Mouse (Mus musculus): ENCODE results near the gene Setdb1.

GRCm38 (mm10) chr3:95357746-95358145 is 744 bp upstream of the Setdb1 start:
- TF ChIP-seq E2F4 (IDR thresholded peaks at IDR 0.05; ENCODE audit: insufficient replicate concordance, low read depth, low read length) (no peak), RCOR1 (conservative IDR thresholded peaks at IDR 0.05; ENCODE audit: low read depth, low read length) (no peak), POLR2A (IDR thresholded peaks at IDR 0.05; ENCODE audit: low read depth, low read length) (no peak), ZC3H11A (IDR thresholded peaks at IDR 0.05; ENCODE audit: low read depth, low read length) (no peak)
